Mouse (Mus musculus): Measurements from ENCODE around the gene Odf4. TPM values are rescaled to one million over a fixed set of nuclear protein-coding genes. Genes with fewer than 3 reads are reported as not detected.
A peak's percentile ranks its signal among the peaks of the same experiment; 100 is the strongest.
"Not testable (repeated sequence)": the region's sequence is repeated elsewhere in the genome, so short reads cannot be mapped to it uniquely, and the experiment has no call there.

Gene Odf4
- polyA plus RNA-seq, 1 experiment from 2014 or later: 1.3 TPM

DNA sequence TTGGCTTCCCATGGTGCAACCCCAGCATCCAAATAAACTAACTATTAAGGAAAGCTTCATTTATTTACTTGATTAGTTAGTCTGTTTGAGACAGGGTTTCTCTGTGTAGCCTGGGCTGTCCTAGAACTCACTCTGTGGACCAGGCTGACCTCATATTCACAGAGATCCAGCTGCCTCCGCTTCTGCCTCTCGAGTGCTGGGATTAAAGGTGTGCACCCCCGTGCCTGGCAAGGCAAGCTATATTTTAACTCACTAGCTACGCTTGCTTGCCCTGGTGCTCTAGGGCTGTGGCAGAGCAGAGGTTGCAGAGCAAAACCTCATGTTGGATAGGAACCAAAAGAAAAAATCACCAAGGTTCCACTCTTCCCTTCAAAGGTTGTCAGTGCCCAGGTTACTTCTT is 13.6 kb upstream of the Odf4 start:
- peak overlapping the region; percentile 83 for H3K27ac ChIP-seq (ENCODE audit: low read depth, low read length)
- 64% methylated on average over 4 of the region's 4 CpGs for WGBS
- no peaks in the 10 kb centered on the region for H3K36me3 ChIP-seq (ENCODE audit: control insufficient read depth, insufficient read depth, low read length)
- peak overlapping the region; percentile 46 for H3K4me3 ChIP-seq (ENCODE audit: low read depth, low read length)
- ATAC-seq (ENCODE audit: low read depth): no peak
- H3K27me3 ChIP-seq (ENCODE audit: control insufficient read depth, insufficient read depth, low read length): no peaks in the 10 kb centered on the region
- H3K4me2 ChIP-seq (ENCODE audit: low read depth, low read length): peak overlapping the region; percentile 82
- H3K4me1 ChIP-seq (ENCODE audit: control insufficient read depth, insufficient read depth, low read length): peaks cover 10% of the 10 kb centered on the region; the same call in 1 of the 2 replicates
- no peaks in the 10 kb centered on the region for H3K9me3 ChIP-seq (ENCODE audit: control insufficient read depth, low read length)
- peak overlapping the region; percentile 43 for H3K9ac ChIP-seq (replicated peaks; ENCODE audit: low read depth, low read length)

DNA sequence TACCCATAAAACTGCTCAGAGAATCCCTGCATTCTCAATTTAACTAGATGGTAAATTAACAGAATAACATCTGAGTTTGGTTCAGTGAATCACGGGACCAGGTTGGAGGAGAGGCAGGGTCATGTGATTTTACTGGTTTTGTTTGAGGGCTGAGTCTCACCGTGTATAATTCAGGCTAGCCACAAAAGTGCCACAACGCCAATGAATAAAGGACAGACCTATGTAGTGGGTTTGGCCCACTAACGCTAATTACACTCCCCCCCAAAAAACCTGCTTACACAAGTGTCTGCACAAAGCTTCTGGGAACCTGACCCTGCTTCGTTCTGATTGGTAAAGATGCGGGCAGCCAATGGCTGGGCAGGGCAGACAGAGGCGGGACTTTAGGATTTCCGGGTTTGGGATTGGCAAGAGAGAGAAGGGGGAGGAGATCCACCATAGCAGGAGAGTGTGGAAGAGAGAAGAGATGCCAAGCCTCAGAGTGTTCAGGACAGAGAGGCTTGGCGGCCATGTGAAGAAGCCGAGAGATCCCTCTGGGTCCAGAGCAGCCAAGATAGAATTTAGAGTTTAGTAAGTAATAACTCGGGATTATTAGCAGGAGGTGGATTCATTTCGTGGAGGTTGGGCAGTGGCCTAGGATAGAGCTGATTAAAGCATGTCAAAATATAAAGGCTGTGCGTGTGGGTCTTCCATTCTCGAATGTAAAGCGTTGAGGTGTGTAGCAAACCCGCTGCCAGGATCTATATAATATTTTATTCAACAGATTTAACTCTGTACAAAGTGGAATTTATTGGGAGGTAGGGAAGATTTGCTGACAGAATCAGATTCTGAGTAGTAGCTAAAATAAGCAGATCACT is 12.8 kb upstream of the Odf4 start:
- Histone ChIP-seq H3K27ac (ENCODE audit: low read depth, low read length) (peak overlapping the region; percentile 83), H3K27me3 (ENCODE audit: control insufficient read depth, insufficient read depth, low read length) (no peaks in the 10 kb centered on the region), H3K4me3 (ENCODE audit: low read depth, low read length) (peak overlapping the region; percentile 46), H3K4me2 (ENCODE audit: low read depth, low read length) (peak overlapping the region; percentile 82), H3K9me3 (ENCODE audit: control insufficient read depth, low read length) (no peaks in the 10 kb centered on the region), H3K4me1 (ENCODE audit: control insufficient read depth, insufficient read depth, low read length) (peaks cover 10% of the 10 kb centered on the region; the same call in 1 of the 2 replicates), H3K9ac (replicated peaks; ENCODE audit: low read depth, low read length) (peak overlapping the region; percentile 43), H3K36me3 (ENCODE audit: control insufficient read depth, insufficient read depth, low read length) (no peaks in the 10 kb centered on the region)
- WGBS: 2% methylated on average over 16 of the region's 16 CpGs
- ATAC-seq (ENCODE audit: low read depth): peak; percentile 99

DNA sequence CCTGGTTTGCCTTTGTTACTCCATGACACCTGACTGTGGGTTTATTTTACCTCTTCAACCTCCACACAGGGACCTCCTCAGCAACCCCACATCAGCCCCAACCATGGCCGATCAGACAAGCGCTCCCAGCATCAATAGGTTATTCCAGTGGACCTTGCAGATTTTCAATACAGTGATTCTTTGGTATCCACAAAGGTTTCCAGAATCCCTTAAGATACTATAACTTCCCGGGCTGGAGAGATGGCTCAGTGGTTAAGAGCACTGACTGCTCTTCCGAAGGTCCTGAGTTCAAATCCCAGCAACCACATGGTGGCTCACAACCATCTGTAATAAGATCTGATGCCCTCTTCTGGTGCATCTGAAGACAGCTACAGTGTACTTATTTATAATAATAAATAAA is 10.1 kb upstream of the Odf4 start:
- ATAC-seq (ENCODE audit: low read depth); H3K27me3 ChIP-seq (ENCODE audit: control insufficient read depth, insufficient read depth, low read length); H3K36me3 ChIP-seq (ENCODE audit: control insufficient read depth, insufficient read depth, low read length); H3K9me3 ChIP-seq (ENCODE audit: control insufficient read depth, low read length); H3K4me2 ChIP-seq (ENCODE audit: low read depth, low read length); H3K9ac ChIP-seq (replicated peaks; ENCODE audit: low read depth, low read length); H3K4me3 ChIP-seq (ENCODE audit: low read depth, low read length); H3K27ac ChIP-seq (ENCODE audit: low read depth, low read length): not testable (repeated sequence)
- 88% methylated on average over 4 of the region's 4 CpGs for WGBS
- peaks cover 10% of the 10 kb centered on the region; the same call in 1 of the 2 replicates for H3K4me1 ChIP-seq (ENCODE audit: control insufficient read depth, insufficient read depth, low read length)

DNA sequence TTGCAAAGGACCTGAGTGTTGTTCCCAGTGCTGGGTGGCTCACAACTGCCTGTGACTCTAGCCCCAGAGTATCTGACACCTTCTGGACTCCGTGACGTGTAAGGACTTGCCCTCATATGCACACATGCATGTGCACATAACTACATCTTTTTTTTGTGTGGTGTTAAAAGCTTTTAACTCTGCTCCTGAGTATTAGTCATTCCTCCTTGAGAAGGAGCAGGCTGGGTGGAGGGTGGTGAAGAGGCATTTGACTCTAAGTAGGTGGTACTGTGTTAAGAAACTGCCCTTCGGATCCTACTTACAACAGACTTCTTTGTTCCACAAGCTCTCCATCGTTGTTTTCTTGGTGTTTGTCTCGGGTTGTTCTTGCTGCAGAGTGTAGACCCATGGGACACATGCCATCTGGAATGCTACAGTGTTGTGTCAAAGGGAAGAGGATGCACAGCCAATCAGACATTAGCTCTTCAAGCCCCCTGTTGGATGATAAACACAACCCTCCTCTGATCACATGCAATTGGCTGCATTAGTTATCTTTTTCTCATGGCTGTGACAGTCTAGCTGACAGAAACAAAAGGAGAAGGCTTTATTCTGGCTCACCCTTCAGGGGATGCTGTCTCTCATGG is 7.1 kb upstream of the Odf4 start:
- no peak overlapping the region for H3K27ac ChIP-seq (ENCODE audit: low read depth, low read length)
- no peaks in the 10 kb centered on the region for H3K9me3 ChIP-seq (ENCODE audit: control insufficient read depth, low read length)
- no peaks in the 10 kb centered on the region for H3K36me3 ChIP-seq (ENCODE audit: control insufficient read depth, insufficient read depth, low read length)
- WGBS: 70% methylated on average over 5 of the region's 5 CpGs
- H3K4me2 ChIP-seq (ENCODE audit: low read depth, low read length): no peak overlapping the region
- peak; percentile 56; the same call in 1 of the 2 replicates for ATAC-seq (ENCODE audit: low read depth)
- no peak overlapping the region for H3K9ac ChIP-seq (replicated peaks; ENCODE audit: low read depth, low read length)
- H3K4me3 ChIP-seq (ENCODE audit: low read depth, low read length): no peak overlapping the region
- H3K27me3 ChIP-seq (ENCODE audit: control insufficient read depth, insufficient read depth, low read length): no peaks in the 10 kb centered on the region
- no peaks in the 10 kb centered on the region for H3K4me1 ChIP-seq (ENCODE audit: control insufficient read depth, insufficient read depth, low read length)

DNA sequence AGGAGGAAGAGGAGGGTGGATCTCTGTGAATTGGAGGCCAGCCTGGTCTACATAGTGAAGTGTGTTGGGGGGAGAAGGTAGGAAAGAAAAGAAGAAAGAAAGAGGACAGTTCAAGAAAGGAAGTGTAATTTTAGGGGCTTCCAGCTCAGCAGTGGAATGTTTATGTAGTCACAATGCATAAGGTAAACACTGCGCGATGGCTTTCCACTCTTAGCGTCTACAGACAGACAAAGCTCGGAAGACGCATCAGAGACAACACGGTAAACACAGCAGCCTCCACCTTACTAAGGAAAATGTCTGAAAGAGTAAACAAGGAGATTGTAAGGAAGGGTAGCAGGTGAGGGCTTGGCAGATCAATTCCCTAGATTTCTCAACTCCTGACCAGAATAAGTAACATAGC is 3.1 kb upstream of the Odf4 start:
- Histone ChIP-seq H3K4me1 (ENCODE audit: control insufficient read depth, insufficient read depth, low read length) (no peaks in the 10 kb centered on the region), H3K27me3 (ENCODE audit: control insufficient read depth, insufficient read depth, low read length) (no peaks in the 10 kb centered on the region), H3K4me3 (ENCODE audit: low read depth, low read length) (no peak overlapping the region), H3K4me2 (ENCODE audit: low read depth, low read length) (no peak overlapping the region), H3K9ac (replicated peaks; ENCODE audit: low read depth, low read length) (no peak overlapping the region), H3K36me3 (ENCODE audit: control insufficient read depth, insufficient read depth, low read length) (no peaks in the 10 kb centered on the region), H3K27ac (ENCODE audit: low read depth, low read length) (no peak overlapping the region), H3K9me3 (ENCODE audit: control insufficient read depth, low read length) (no peaks in the 10 kb centered on the region)
- 89% methylated on average over 6 of the region's 6 CpGs for WGBS
- no peak for ATAC-seq (ENCODE audit: low read depth)

DNA sequence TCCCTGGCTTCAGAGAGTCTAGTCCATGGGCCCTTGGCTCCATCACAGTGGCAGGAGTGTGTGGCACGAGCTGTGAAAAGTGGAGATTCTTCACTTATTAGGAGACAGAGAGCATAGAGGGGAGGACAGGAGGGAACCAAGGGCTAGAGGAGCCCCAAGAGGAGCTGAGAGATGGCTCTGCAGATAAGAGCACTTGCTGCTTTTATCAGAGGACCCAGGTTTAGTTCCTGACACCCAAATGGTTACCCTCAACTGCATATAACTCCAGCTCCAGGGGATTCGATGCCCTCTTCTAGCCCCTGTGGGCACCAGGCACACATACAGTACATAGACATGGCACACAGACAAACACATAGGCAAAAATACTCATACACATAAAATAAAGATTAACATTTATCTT is 2.1 kb downstream of the Odf4 start:
- 83% methylated on average over 2 of the region's 2 CpGs for WGBS
- Histone ChIP-seq H3K27me3 (ENCODE audit: control insufficient read depth, insufficient read depth, low read length) (no peaks in the 10 kb centered on the region), H3K4me2 (ENCODE audit: low read depth, low read length) (no peak overlapping the region), H3K9ac (replicated peaks; ENCODE audit: low read depth, low read length) (no peak overlapping the region), H3K9me3 (ENCODE audit: control insufficient read depth, low read length) (no peaks in the 10 kb centered on the region), H3K36me3 (ENCODE audit: control insufficient read depth, insufficient read depth, low read length) (no peaks in the 10 kb centered on the region), H3K27ac (ENCODE audit: low read depth, low read length) (no peak overlapping the region), H3K4me3 (ENCODE audit: low read depth, low read length) (no peak overlapping the region), H3K4me1 (ENCODE audit: control insufficient read depth, insufficient read depth, low read length) (no peaks in the 10 kb centered on the region)
- no peak for ATAC-seq (ENCODE audit: low read depth)

DNA sequence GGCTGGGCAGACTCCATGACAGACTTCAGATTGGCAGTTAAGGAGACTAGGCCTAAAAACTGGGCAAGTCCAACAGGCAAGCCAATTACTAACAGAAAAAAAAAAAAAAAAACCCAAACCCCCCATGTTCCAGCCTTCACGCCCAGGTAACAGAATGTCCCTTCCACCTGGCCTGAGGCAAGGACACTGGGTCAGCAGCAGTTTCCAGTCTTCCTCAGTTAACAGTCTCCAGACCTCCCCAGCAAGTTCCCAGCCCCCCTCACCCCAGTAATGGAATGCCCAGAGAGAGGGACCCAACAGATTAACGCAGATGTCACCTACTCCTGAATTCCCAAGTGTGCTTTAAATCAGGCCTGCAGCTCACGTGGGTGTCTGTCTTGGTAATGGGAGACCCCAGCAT is 3.7 kb downstream of the Odf4 start:
- no peak overlapping the region for H3K4me2 ChIP-seq (ENCODE audit: low read depth, low read length)
- no peak overlapping the region for H3K4me3 ChIP-seq (ENCODE audit: low read depth, low read length)

DNA sequence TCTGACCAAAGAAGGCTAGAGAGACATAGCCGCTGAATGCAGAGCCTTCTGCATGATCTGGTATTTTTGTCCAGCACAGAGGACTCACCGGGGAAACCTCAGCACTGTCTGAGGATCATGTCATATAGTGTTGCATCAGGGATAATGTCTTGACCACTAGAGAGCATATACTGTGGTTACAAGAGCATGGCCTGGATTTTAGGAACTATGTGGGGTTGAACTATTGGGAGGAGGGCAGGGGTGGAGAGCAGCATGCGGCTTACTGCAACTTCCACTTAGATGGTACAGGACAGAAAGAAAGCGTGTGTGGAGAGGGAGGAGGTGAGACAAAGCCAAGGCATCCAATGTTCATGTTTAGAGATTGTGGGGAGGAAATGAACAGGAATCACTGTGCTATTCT is 12.3 kb downstream of the Odf4 start:
- H3K27ac ChIP-seq (ENCODE audit: low read depth, low read length): no peak overlapping the region
- H3K9me3 ChIP-seq (ENCODE audit: control insufficient read depth, low read length): no peaks in the 10 kb centered on the region
- H3K4me1 ChIP-seq (ENCODE audit: control insufficient read depth, insufficient read depth, low read length): no peaks in the 10 kb centered on the region
- H3K27me3 ChIP-seq (ENCODE audit: control insufficient read depth, insufficient read depth, low read length): no peaks in the 10 kb centered on the region
- H3K4me2 ChIP-seq (ENCODE audit: low read depth, low read length): no peak overlapping the region
- H3K9ac ChIP-seq (replicated peaks; ENCODE audit: low read depth, low read length): no peak overlapping the region
- 96% methylated on average over 4 of the region's 4 CpGs for WGBS
- H3K36me3 ChIP-seq (ENCODE audit: control insufficient read depth, insufficient read depth, low read length): no peaks in the 10 kb centered on the region
- no peak overlapping the region for H3K4me3 ChIP-seq (ENCODE audit: low read depth, low read length)
- no peak for ATAC-seq (ENCODE audit: low read depth)

More for the DNA sequence above, 3.7 kb downstream of the Odf4 start:
- Histone ChIP-seq H3K9me3 (ENCODE audit: control insufficient read depth, low read length) (no peaks in the 10 kb centered on the region), H3K4me1 (ENCODE audit: control insufficient read depth, insufficient read depth, low read length) (no peaks in the 10 kb centered on the region), H3K36me3 (ENCODE audit: control insufficient read depth, insufficient read depth, low read length) (no peaks in the 10 kb centered on the region), H3K27me3 (ENCODE audit: control insufficient read depth, insufficient read depth, low read length) (no peaks in the 10 kb centered on the region), H3K27ac (ENCODE audit: low read depth, low read length) (no peak overlapping the region), H3K9ac (replicated peaks; ENCODE audit: low read depth, low read length) (no peak overlapping the region)
- no peak for ATAC-seq (ENCODE audit: low read depth)
- 53% methylated on average over 3 of the region's 3 CpGs for WGBS

DNA sequence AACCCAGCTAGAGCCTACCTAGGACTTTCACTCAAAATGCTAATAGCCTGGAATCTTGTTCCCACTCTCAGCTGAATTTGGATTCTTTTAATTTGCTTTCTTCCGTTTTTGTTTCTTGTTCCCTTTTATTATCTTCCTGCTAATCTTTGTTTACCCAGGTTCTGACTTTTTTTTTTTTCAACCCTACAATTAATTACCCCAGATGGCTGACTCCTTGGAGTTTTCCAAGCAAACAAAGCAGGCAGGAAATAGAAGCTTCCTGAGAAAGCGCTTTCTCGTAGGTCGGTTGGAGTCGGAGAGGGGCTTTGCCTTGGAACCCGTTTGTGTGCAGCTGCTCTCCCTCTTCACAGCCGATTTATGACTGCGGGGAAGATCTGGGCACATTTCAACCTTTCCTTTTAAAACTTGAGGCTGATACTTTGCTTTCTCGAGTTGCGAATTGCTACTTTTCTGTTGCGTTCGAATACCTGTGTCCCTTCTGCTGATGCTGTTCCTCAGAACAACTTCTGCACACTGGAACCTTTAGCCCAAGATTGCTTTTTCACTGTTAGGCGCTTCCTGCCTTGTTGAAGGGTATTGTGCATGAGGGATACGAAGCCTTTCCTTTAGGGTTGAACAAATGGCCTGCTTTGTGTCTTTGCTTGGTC is 15.2 kb downstream of the Odf4 start:
- Histone ChIP-seq H3K4me3 (ENCODE audit: low read depth, low read length) (no peak overlapping the region), H3K9ac (replicated peaks; ENCODE audit: low read depth, low read length) (no peak overlapping the region), H3K36me3 (ENCODE audit: control insufficient read depth, insufficient read depth, low read length) (peaks cover 4% of the 10 kb centered on the region; the same call in 1 of the 2 replicates), H3K9me3 (ENCODE audit: control insufficient read depth, low read length) (no peaks in the 10 kb centered on the region), H3K27me3 (ENCODE audit: control insufficient read depth, insufficient read depth, low read length) (no peaks in the 10 kb centered on the region), H3K27ac (ENCODE audit: low read depth, low read length) (0 out of 2 replicates have a peak overlapping the region, but pooled peaks have one; percentile 28), H3K4me2 (ENCODE audit: low read depth, low read length) (no peak overlapping the region), H3K4me1 (ENCODE audit: control insufficient read depth, insufficient read depth, low read length) (no peaks in the 10 kb centered on the region)
- 47% methylated on average over 14 of the region's 14 CpGs for WGBS
- no peak for ATAC-seq (ENCODE audit: low read depth)
